Mouse (Mus musculus): ENCODE results near the gene Rnf144b.

DNA sequence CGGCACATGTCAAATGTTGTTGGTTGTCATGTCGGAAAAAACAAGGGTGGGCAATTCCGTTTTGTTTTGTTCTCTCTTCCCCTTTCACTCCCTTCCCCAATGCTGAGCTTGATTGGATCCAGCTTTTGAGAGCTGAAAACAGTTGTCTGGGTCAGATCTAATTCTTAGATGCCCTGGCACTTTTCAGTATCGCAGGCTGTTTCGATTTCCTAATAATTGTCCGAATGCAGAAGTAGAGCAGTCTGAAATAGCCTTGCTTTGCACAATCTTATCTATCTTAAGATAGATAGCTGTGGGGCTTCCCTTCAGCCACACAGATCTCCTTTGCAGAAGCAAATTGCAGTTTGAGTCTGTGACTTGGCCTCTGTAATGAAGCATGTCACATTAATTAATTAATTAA, 109.7 kb downstream of the Rnf144b start:
- TF ChIP-seq CTCF (IDR thresholded peaks at IDR 0.05; ENCODE audit: extremely low read depth, insufficient read depth, low read length) (no peak), POLR2A (IDR thresholded peaks at IDR 0.05; ENCODE audit: extremely low read depth, insufficient read depth, low read length) (no peak)
